Mouse (Mus musculus) v-Abl transformed pro-B cells (cell line): ENCODE measurements around the gene Rusc2.

Experiments used
- in situ Hi-C, 2 experiments: fragments of 400-800 bp; cut with MboI; formaldehyde crosslinking; loops; one replicate each; pipeline ENCODE4 v1.15.1; 2025; ENCODE audit not compliant: unreplicated experiment in 2 of 2

Gene Rusc2

GRCm38 (mm10) chr4:43428180-43428861 lies 46.5 kb downstream of the Rusc2 start:
- in situ Hi-C loops, result loop anchor here in 1 of 2 experiments (10.0 kb wide), 1 partner anchor 436 kb away; no protein-coding TSS in a partner anchor

- in situ Hi-C loops, result loop anchor here in 1 of 2 experiments (10.0 kb wide), 1 partner anchor 436 kb away; no protein-coding TSS in a partner anchor
These were observed 47.2 kb downstream of the Rusc2 start, which contains the start of gene Fam166b for GRCm38 (mm10) chr4:43428946-43429345. TSS of gene Fam166b (minus strand) at chr4:43429134.

GRCm38 (mm10) chr4:43431690-43432089 lies 49.9 kb downstream of the Rusc2 start:
- in situ Hi-C loops, result loop anchor here (5.0 to 10.0 kb wide), 2 partner anchors 123 to 281 kb away; partner anchors contain the start of gene Olfr71 (in 1 of the 2)

- in situ Hi-C loops, result loop anchor here (5.0 to 10.0 kb wide), 2 partner anchors 122 to 279 kb away; partner anchors contain the start of gene Olfr71 (in 1 of the 2)
These were observed 51.1 kb downstream of the Rusc2 start for GRCm38 (mm10) chr4:43432832-43433231.

GRCm38 (mm10) chr4:43441639-43442038 lies 59.9 kb downstream of the Rusc2 start, which contains the start of gene Tesk1:
TSS of gene Tesk1 (plus strand) at chr4:43441939.
- in situ Hi-C loops, result loop anchor here (5.0 kb wide), 2 partner anchors 36 to 86 kb away; no protein-coding TSS in a partner anchor

GRCm38 (mm10) chr4:43442044-43442443 lies 60.3 kb downstream of the Rusc2 start:
- in situ Hi-C loops, result loop anchor here (5.0 kb wide), 2 partner anchors 35 to 85 kb away; no protein-coding TSS in a partner anchor

GRCm38 (mm10) chr4:43442456-43443361 lies 60.9 kb downstream of the Rusc2 start:
- in situ Hi-C loops, result loop anchor here (5.0 kb wide), 2 partner anchors 35 to 85 kb away; no protein-coding TSS in a partner anchor

GRCm38 (mm10) chr4:43443511-43443910 lies 61.7 kb downstream of the Rusc2 start:
- in situ Hi-C loops, result loop anchor here (5.0 kb wide), 2 partner anchors 34 to 84 kb away; no protein-coding TSS in a partner anchor

- in situ Hi-C loops, result no loop called here
These were observed 65.5 kb downstream of the Rusc2 start for GRCm38 (mm10) chr4:43447251-43447650.

- in situ Hi-C loops, result no loop called here
These were observed 66.8 kb downstream of the Rusc2 start for GRCm38 (mm10) chr4:43448554-43448953.

- in situ Hi-C loops, result loop anchor here in 1 of 2 experiments (10.0 to 25.0 kb wide), 3 partner anchors 512 to 1435 kb away; no protein-coding TSS in a partner anchor
These were observed 70.5 kb downstream of the Rusc2 start for GRCm38 (mm10) chr4:43452315-43452714.

- in situ Hi-C loops, result loop anchor here in 1 of 2 experiments (10.0 to 25.0 kb wide), 3 partner anchors 511 to 1434 kb away; no protein-coding TSS in a partner anchor
These were observed 71.6 kb downstream of the Rusc2 start for GRCm38 (mm10) chr4:43453413-43453812.

- in situ Hi-C loops, result loop anchor here in 1 of 2 experiments (10.0 to 25.0 kb wide), 3 partner anchors 511 to 1433 kb away; no protein-coding TSS in a partner anchor
These were observed 72.5 kb downstream of the Rusc2 start, which contains the start of gene Cd72 for GRCm38 (mm10) chr4:43454041-43454836. TSS of gene Cd72 (minus strand) at chr4:43454628.

- in situ Hi-C loops, result loop anchor here in 1 of 2 experiments (10.0 to 25.0 kb wide), 3 partner anchors 508 to 1431 kb away; no protein-coding TSS in a partner anchor
These were observed 74.7 kb downstream of the Rusc2 start for GRCm38 (mm10) chr4:43456470-43456869.

- in situ Hi-C loops, result loop anchor here in 1 of 2 experiments (10.0 to 25.0 kb wide), 3 partner anchors 508 to 1430 kb away; no protein-coding TSS in a partner anchor
These were observed 75.3 kb downstream of the Rusc2 start for GRCm38 (mm10) chr4:43457124-43457523.

- in situ Hi-C loops, result loop anchor here in 1 of 2 experiments (25.0 kb wide), 2 partner anchors 1274 to 1424 kb away; no protein-coding TSS in a partner anchor
These were observed 81.3 kb downstream of the Rusc2 start for GRCm38 (mm10) chr4:43463102-43463501.

- in situ Hi-C loops, result loop anchor here in 1 of 2 experiments (25.0 kb wide), 2 partner anchors 1271 to 1421 kb away; no protein-coding TSS in a partner anchor
These were observed 84.2 kb downstream of the Rusc2 start for GRCm38 (mm10) chr4:43465935-43466334.

- in situ Hi-C loops, result loop anchor here in 1 of 2 experiments (25.0 kb wide), 2 partner anchors 1270 to 1420 kb away; no protein-coding TSS in a partner anchor
These were observed 85.1 kb downstream of the Rusc2 start for GRCm38 (mm10) chr4:43466872-43467271.

GRCm38 (mm10) chr4:43470301-43470700 lies 88.5 kb downstream of the Rusc2 start:
- in situ Hi-C loops, result loop anchor here in 1 of 2 experiments (25.0 kb wide), 2 partner anchors 1267 to 1417 kb away; no protein-coding TSS in a partner anchor
